Mouse (Mus musculus) embryonic facial prominence, embryonic 10.5 days (tissue): Measurements from ENCODE around the gene Aqp9. TPM values are rescaled to one million over a fixed set of nuclear protein-coding genes. Genes with fewer than 3 reads are reported as not detected.

Experiments
- DNase-seq: peaks from one replicate; pipeline ENCODE4 v3.0.0-alpha.2; 2017; ENCODE audit warnings: low spot score
- H3K27ac ChIP-seq: fragments of 300-500 bp; sonication (generic); replicated peaks from 2 replicates; pipeline ENCODE4 v1.5.1; 2016; ENCODE audit warnings: mild to moderate bottlenecking
- H3K27me3 ChIP-seq: fragments of 300-500 bp; sonication (generic); replicated peaks from 2 replicates; pipeline ENCODE4 v1.6.1; 2016; ENCODE audit warnings: low read depth, mild to moderate bottlenecking; ENCODE audit not compliant: poor library complexity, severe bottlenecking
- H3K36me3 ChIP-seq: fragments of 300-500 bp; sonication (generic); replicated peaks from 2 replicates; pipeline ENCODE4 v1.6.1; 2016; ENCODE audit warnings: mild to moderate bottlenecking, moderate library complexity
- H3K4me1 ChIP-seq: fragments of 300-500 bp; sonication (generic); 2 replicates; pipeline ENCODE4 v1.6.1; 2016
- H3K4me3 ChIP-seq: fragments of 300-500 bp; sonication (generic); 2 replicates; pipeline ENCODE4 v1.5.1; 2016; ENCODE audit warnings: mild to moderate bottlenecking, moderate library complexity
- H3K9me3 ChIP-seq: fragments of 300-500 bp; sonication (generic); 2 replicates; pipeline ENCODE4 v1.6.1; 2016; ENCODE audit warnings: mild to moderate bottlenecking
- WGBS: fragments of 180-500 bp; shearing (Covaris S2); methylation state at CpG from one replicate; pipeline ENCODE4 v1.1.7; 2016; 5-methylcytosine and 5-hydroxymethylcytosine counted together
- polyA plus RNA-seq: library from polyadenylated mRNA; unstranded; fragments of >200 nt; fragmentation: Nextera tagmentation; extraction: Ambion mirVana; gene quantifications from 2 replicates; pipeline ENCODE4 v1.2.1, GENCODE M21; 2016

Aqp9 gene
- polyA plus RNA-seq, 1 experiment from 2014 or later, result not detected

DNA sequence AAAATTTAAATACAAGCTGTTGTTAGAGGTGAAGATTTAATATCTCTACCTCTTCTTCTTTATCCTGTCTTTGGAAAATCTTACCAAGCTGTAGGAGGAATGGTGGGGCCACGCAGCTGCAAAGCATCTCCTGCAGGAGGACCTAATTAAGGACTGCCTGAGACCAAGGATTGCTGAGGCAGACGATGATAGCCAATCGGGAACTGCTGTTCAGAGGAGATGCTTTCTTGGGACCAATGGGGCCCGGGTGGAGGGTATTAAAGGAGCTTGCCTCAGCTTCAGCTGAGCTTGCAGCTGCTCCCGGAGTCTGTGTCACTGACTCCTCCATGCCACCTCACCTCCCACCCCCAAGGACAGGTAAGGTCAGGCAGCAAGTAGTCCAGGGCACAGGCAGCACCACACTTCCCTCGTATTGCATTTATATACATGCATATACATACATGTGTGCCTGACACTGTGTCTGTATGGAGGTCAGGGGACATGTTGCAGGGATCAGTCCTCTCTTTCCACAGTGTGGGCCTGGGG lies 99.6 kb downstream of the Aqp9 start:
- H3K9me3 ChIP-seq, result no peaks in the 10 kb centered on the region
- peak; percentile 45 for DNase-seq
- H3K36me3 ChIP-seq, result no peaks in the 10 kb centered on the region
- H3K27me3 ChIP-seq, result no peaks in the 10 kb centered on the region
- H3K4me1 ChIP-seq, result peaks cover 29% of the 10 kb centered on the region
- 44% methylated on average over 6 of the region's 6 CpGs for WGBS
- H3K4me3 ChIP-seq, result no peak overlapping the region
- no peak overlapping the region; the same call in 1 of the 2 replicates for H3K27ac ChIP-seq

DNA sequence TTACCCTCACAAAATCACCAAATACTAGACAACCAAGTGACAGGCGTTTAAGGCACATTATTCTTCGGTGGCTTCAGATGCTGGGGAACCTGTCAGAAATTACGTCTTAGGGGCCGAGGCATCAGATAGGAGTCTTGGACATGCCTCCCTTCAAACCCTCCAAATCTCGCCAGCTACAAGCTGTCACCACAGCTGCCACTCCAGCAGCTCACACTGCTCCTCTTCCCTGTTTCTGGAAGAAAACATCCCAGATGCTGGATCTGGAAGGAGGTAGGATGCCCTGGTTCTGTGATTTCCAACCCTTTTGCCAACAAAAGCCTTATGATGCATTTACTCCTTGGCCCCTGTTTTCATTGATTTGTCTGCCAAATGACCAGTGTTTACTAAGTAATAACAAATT lies 101.3 kb downstream of the Aqp9 start:
- peak; percentile 2 for DNase-seq
- H3K4me1 ChIP-seq, result peaks cover 17% of the 10 kb centered on the region
- H3K36me3 ChIP-seq, result no peaks in the 10 kb centered on the region
- no peaks in the 10 kb centered on the region for H3K27me3 ChIP-seq
- WGBS, result 88% methylated on average over 5 of the region's 5 CpGs
- H3K27ac ChIP-seq, result no peak overlapping the region
- H3K4me3 ChIP-seq, result no peak overlapping the region
- no peaks in the 10 kb centered on the region for H3K9me3 ChIP-seq

- no peak overlapping the region for H3K4me3 ChIP-seq
- DNase-seq, result peak; percentile 7
- H3K9me3 ChIP-seq, result no peaks in the 10 kb centered on the region
- H3K27ac ChIP-seq, result no peak overlapping the region
- H3K36me3 ChIP-seq, result no peaks in the 10 kb centered on the region
- peaks cover 17% of the 10 kb centered on the region for H3K4me1 ChIP-seq
- WGBS, result 77% methylated on average over 7 of the region's 7 CpGs
- H3K27me3 ChIP-seq, result no peaks in the 10 kb centered on the region
Observed at GRCm38 (mm10) chr9:71066491-71066890, 102.0 kb downstream of the Aqp9 start.

- H3K4me3 ChIP-seq, result no peak overlapping the region
- no peak overlapping the region for H3K27ac ChIP-seq
- peak; percentile 7 for DNase-seq
- H3K4me1 ChIP-seq, result peaks cover 17% of the 10 kb centered on the region
- 69% methylated on average over 6 of the region's 6 CpGs for WGBS
- H3K9me3 ChIP-seq, result no peaks in the 10 kb centered on the region
- H3K27me3 ChIP-seq, result no peaks in the 10 kb centered on the region
- no peaks in the 10 kb centered on the region for H3K36me3 ChIP-seq
Observed at GRCm38 (mm10) chr9:71065343-71065875, 103.1 kb downstream of the Aqp9 start.

GRCm38 (mm10) chr9:71064291-71064840 lies 104.1 kb downstream of the Aqp9 start:
- Histone ChIP-seq H3K27ac (0 out of 2 replicates have a peak overlapping the region, but pooled peaks have one; percentile 10), H3K9me3 (no peaks in the 10 kb centered on the region), H3K27me3 (no peaks in the 10 kb centered on the region), H3K36me3 (no peaks in the 10 kb centered on the region), H3K4me1 (peaks cover 17% of the 10 kb centered on the region), H3K4me3 (no peak overlapping the region)
- WGBS, result 81% methylated on average over 8 of the region's 8 CpGs
- DNase-seq, result peak; percentile 7

DNA sequence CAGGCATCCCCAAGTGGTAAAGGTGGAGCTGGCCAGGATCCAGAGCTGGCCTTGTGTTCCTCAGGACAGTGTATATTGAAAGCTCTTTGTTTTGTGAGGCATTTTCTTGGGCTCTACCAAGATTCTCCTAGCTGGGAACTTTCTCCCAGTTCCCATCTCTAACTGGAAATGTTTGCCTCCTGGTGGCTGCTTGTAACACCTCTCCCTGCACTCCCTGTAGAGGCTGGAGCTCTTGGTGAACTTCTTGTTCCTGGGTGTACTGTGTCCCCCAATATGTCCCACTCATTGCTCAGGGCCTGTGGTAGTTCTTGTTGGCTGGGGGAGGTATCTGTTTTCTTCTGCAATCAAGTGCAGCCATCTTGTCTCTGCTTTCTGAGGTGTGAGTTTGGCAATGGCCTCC lies 104.9 kb downstream of the Aqp9 start:
- no peaks in the 10 kb centered on the region for H3K36me3 ChIP-seq
- DNase-seq, result no peak
- no peaks in the 10 kb centered on the region for H3K9me3 ChIP-seq
- no peaks in the 10 kb centered on the region for H3K27me3 ChIP-seq
- H3K4me1 ChIP-seq, result peaks cover 12% of the 10 kb centered on the region; the same call in 1 of the 2 replicates
- H3K4me3 ChIP-seq, result no peak overlapping the region
- no peak overlapping the region for H3K27ac ChIP-seq

- Histone ChIP-seq H3K4me1 (peaks cover 12% of the 10 kb centered on the region; the same call in 1 of the 2 replicates), H3K27ac (no peak overlapping the region), H3K4me3 (no peak overlapping the region), H3K27me3 (no peaks in the 10 kb centered on the region), H3K9me3 (no peaks in the 10 kb centered on the region), H3K36me3 (no peaks in the 10 kb centered on the region)
- 83% methylated on average over 4 of the region's 4 CpGs for WGBS
- DNase-seq, result peak; percentile 5
Observed at GRCm38 (mm10) chr9:71062976-71063375, 105.5 kb downstream of the Aqp9 start.

DNA sequence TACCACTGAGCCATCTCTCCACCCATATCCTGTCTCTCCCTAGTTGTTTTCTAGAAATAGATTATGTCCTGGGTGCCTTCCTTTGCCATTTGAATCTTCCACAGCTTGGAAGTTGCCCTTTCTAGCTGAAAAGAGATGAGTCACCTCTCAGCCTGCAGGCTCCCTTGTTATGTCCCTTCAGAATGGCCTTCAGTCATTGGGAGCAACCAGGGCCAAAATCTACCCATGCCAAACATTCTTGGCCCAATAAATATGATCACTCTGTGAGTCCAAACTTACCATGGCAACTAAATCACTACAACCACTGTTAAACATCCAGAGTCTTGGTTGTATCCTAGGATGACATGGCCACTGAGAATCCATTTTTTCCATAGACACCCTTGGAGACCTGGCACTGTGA lies 106.2 kb downstream of the Aqp9 start:
- no peaks in the 10 kb centered on the region for H3K27me3 ChIP-seq
- no peak overlapping the region for H3K4me3 ChIP-seq
- H3K9me3 ChIP-seq, result no peaks in the 10 kb centered on the region
- H3K4me1 ChIP-seq, result peaks cover 12% of the 10 kb centered on the region; the same call in 1 of the 2 replicates
- peak; percentile 2 for DNase-seq
- no peak overlapping the region for H3K27ac ChIP-seq
- H3K36me3 ChIP-seq, result no peaks in the 10 kb centered on the region

Other genes with a start within 250 kb of the Aqp9 start
- gene Lipc, start 216.5 kb downstream of the Aqp9 start, polyA plus RNA-seq, result not detected in 2 replicates
- 4.1 and 7.6 TPM in 2 replicates for gene Aldh1a2, start 47.1 kb upstream of the Aqp9 start, polyA plus RNA-seq